Mouse (Mus musculus) neural tube, embryonic 15.5 days (tissue): ENCODE data around the gene Rtp1. TPM values are rescaled to one million over a fixed set of nuclear protein-coding genes. Genes with fewer than 3 reads are reported as not detected.

ENCODE experiments used
- ATAC-seq: fragments of 200-750 bp; cut with Nextera tagmentation; 2 replicates; pipeline ENCODE4 v1.8.0; 2017; ENCODE audit warnings: mild to moderate bottlenecking, moderate TSS enrichment, moderate library complexity; ENCODE audit not compliant: low FRiP score
- H3K27ac ChIP-seq: fragments of 300-500 bp; sonication (generic); replicated peaks from 2 replicates; pipeline ENCODE4 v1.5.1; 2015; ENCODE audit warnings: mild to moderate bottlenecking, inconsistent platforms
- H3K27me3 ChIP-seq: fragments of 300-500 bp; sonication (generic); replicated peaks from 2 replicates; pipeline ENCODE4 v1.6.1; 2015; ENCODE audit warnings: inconsistent platforms
- H3K36me3 ChIP-seq: fragments of 300-500 bp; sonication (generic); 2 replicates; pipeline ENCODE4 v1.6.1; 2015; ENCODE audit warnings: inconsistent platforms
- H3K4me1 ChIP-seq: fragments of 300-500 bp; sonication (generic); 2 replicates; pipeline ENCODE4 v1.6.1; 2015; ENCODE audit warnings: inconsistent platforms
- H3K4me2 ChIP-seq: fragments of 300-500 bp; sonication (generic); 2 replicates; pipeline ENCODE4 v1.6.1; 2015; ENCODE audit warnings: inconsistent platforms, mild to moderate bottlenecking, moderate library complexity
- H3K4me3 ChIP-seq: fragments of 300-500 bp; sonication (generic); replicated peaks from 2 replicates; pipeline ENCODE4 v1.5.1; 2015; ENCODE audit warnings: mild to moderate bottlenecking, inconsistent platforms
- H3K9ac ChIP-seq: fragments of 300-500 bp; sonication (generic); replicated peaks from 2 replicates; pipeline ENCODE4 v1.6.1; 2015; ENCODE audit warnings: mild to moderate bottlenecking, inconsistent platforms
- H3K9me3 ChIP-seq: fragments of 300-500 bp; sonication (generic); replicated peaks from 2 replicates; pipeline ENCODE4 v1.6.1; 2016; ENCODE audit warnings: inconsistent platforms
- WGBS: fragments of 180-500 bp; shearing (Covaris S2); methylation state at CpG from one replicate; pipeline ENCODE4 v1.1.7; 2015; ENCODE audit warnings: mixed read lengths; 5-methylcytosine and 5-hydroxymethylcytosine counted together
- polyA plus RNA-seq: library from polyadenylated mRNA; unstranded; fragments of >200 nt; fragmentation: Nextera tagmentation; extraction: Ambion mirVana; gene quantifications from 2 replicates; pipeline ENCODE4 v1.2.1, GENCODE M21; 2015

The Rtp1 gene
- polyA plus RNA-seq, 1 experiment from 2014 or later, result not detected

GRCm38 (mm10) chr16:23458906-23459588, 30.1 kb downstream of the Rtp1 start:
- H3K27ac ChIP-seq, result no peak overlapping the region
- H3K9ac ChIP-seq, result no peak overlapping the region
- peaks cover 3% of the 10 kb centered on the region; the same call in 1 of the 2 replicates for H3K9me3 ChIP-seq
- no peak for ATAC-seq
- H3K4me1 ChIP-seq, result no peaks in the 10 kb centered on the region
- 43% methylated on average over 7 of the region's 7 CpGs for WGBS
- H3K4me2 ChIP-seq, result no peak overlapping the region
- H3K36me3 ChIP-seq, result no peaks in the 10 kb centered on the region
- H3K27me3 ChIP-seq, result no peaks in the 10 kb centered on the region
- H3K4me3 ChIP-seq, result no peak overlapping the region

- no peak overlapping the region for H3K4me3 ChIP-seq
- WGBS, result 90% methylated on average over 4 of the region's 4 CpGs
- H3K9me3 ChIP-seq, result peaks cover 3% of the 10 kb centered on the region; the same call in 1 of the 2 replicates
- no peak overlapping the region for H3K4me2 ChIP-seq
- no peaks in the 10 kb centered on the region for H3K4me1 ChIP-seq
- H3K36me3 ChIP-seq, result no peaks in the 10 kb centered on the region
- no peak overlapping the region for H3K9ac ChIP-seq
- H3K27ac ChIP-seq, result no peak overlapping the region
- no peak for ATAC-seq
- H3K27me3 ChIP-seq, result no peaks in the 10 kb centered on the region
Observed at GRCm38 (mm10) chr16:23463671-23464347, 34.9 kb downstream of the Rtp1 start.

GRCm38 (mm10) chr16:23471551-23471950, 42.6 kb downstream of the Rtp1 start:
- WGBS, result 94% methylated on average over 6 of the region's 6 CpGs
- ATAC-seq, result no peak
- H3K36me3 ChIP-seq, result no peaks in the 10 kb centered on the region
- no peak overlapping the region for H3K4me3 ChIP-seq
- no peak overlapping the region for H3K4me2 ChIP-seq
- H3K4me1 ChIP-seq, result no peaks in the 10 kb centered on the region
- no peak overlapping the region for H3K9ac ChIP-seq
- no peaks in the 10 kb centered on the region for H3K9me3 ChIP-seq
- H3K27me3 ChIP-seq, result no peaks in the 10 kb centered on the region
- no peak overlapping the region for H3K27ac ChIP-seq

- Histone ChIP-seq H3K4me1 (no peaks in the 10 kb centered on the region), H3K4me2 (no peak overlapping the region), H3K27me3 (no peaks in the 10 kb centered on the region), H3K9ac (no peak overlapping the region), H3K9me3 (no peaks in the 10 kb centered on the region), H3K36me3 (no peaks in the 10 kb centered on the region), H3K4me3 (no peak overlapping the region), H3K27ac (no peak overlapping the region)
- no peak for ATAC-seq
- WGBS, result 72% methylated on average over 3 of the region's 3 CpGs
Observed at GRCm38 (mm10) chr16:23472046-23472445, 43.1 kb downstream of the Rtp1 start.

GRCm38 (mm10) chr16:23475651-23476050, 46.7 kb downstream of the Rtp1 start:
- no peaks in the 10 kb centered on the region for H3K27me3 ChIP-seq
- no peak for ATAC-seq
- H3K4me1 ChIP-seq, result no peaks in the 10 kb centered on the region
- no peak overlapping the region for H3K9ac ChIP-seq
- no peak overlapping the region for H3K4me2 ChIP-seq
- H3K4me3 ChIP-seq, result no peak overlapping the region
- no peaks in the 10 kb centered on the region for H3K9me3 ChIP-seq
- no peaks in the 10 kb centered on the region for H3K36me3 ChIP-seq
- 91% methylated on average over 4 of the region's 4 CpGs for WGBS
- no peak overlapping the region for H3K27ac ChIP-seq

GRCm38 (mm10) chr16:23476598-23476997, 47.7 kb downstream of the Rtp1 start:
- Histone ChIP-seq H3K9me3 (no peaks in the 10 kb centered on the region), H3K4me1 (no peaks in the 10 kb centered on the region), H3K9ac (no peak overlapping the region), H3K36me3 (no peaks in the 10 kb centered on the region), H3K4me2 (no peak overlapping the region), H3K27ac (no peak overlapping the region), H3K27me3 (no peaks in the 10 kb centered on the region), H3K4me3 (no peak overlapping the region)
- ATAC-seq, result no peak

GRCm38 (mm10) chr16:23479872-23480603, 51.1 kb downstream of the Rtp1 start:
- no peak for ATAC-seq

GRCm38 (mm10) chr16:23482218-23482617, 53.3 kb downstream of the Rtp1 start:
- no peak overlapping the region for H3K9ac ChIP-seq
- H3K4me3 ChIP-seq, result no peak overlapping the region
- WGBS, result 21% methylated on average over 3 of the region's 3 CpGs
- H3K36me3 ChIP-seq, result peaks cover 3% of the 10 kb centered on the region; the same call in 1 of the 2 replicates
- no peak overlapping the region for H3K27ac ChIP-seq
- H3K4me2 ChIP-seq, result no peak overlapping the region
- no peaks in the 10 kb centered on the region for H3K4me1 ChIP-seq
- no peak for ATAC-seq
- H3K27me3 ChIP-seq, result no peaks in the 10 kb centered on the region
- H3K9me3 ChIP-seq, result no peaks in the 10 kb centered on the region

More at GRCm38 (mm10) chr16:23479872-23480603, 51.1 kb downstream of the Rtp1 start:
- Histone ChIP-seq H3K9ac (no peak overlapping the region), H3K36me3 (no peaks in the 10 kb centered on the region), H3K27ac (no peak overlapping the region), H3K4me3 (no peak overlapping the region), H3K4me2 (no peak overlapping the region), H3K27me3 (no peaks in the 10 kb centered on the region), H3K9me3 (no peaks in the 10 kb centered on the region), H3K4me1 (no peaks in the 10 kb centered on the region)
- 77% methylated on average over 7 of the region's 7 CpGs for WGBS

- Histone ChIP-seq H3K4me3 (no peak overlapping the region), H3K27ac (no peak overlapping the region), H3K4me1 (no peaks in the 10 kb centered on the region), H3K9ac (no peak overlapping the region), H3K9me3 (no peaks in the 10 kb centered on the region), H3K36me3 (peaks cover 3% of the 10 kb centered on the region; the same call in 1 of the 2 replicates), H3K4me2 (no peak overlapping the region), H3K27me3 (no peaks in the 10 kb centered on the region)
- 95% methylated on average over 12 of the region's 12 CpGs for WGBS
- ATAC-seq, result no peak
Observed at GRCm38 (mm10) chr16:23482846-23483245, 53.9 kb downstream of the Rtp1 start.

- no peak overlapping the region for H3K4me2 ChIP-seq
- H3K4me3 ChIP-seq, result no peak overlapping the region
- H3K4me1 ChIP-seq, result no peaks in the 10 kb centered on the region
- 89% methylated on average over 10 of the region's 10 CpGs for WGBS
- peaks cover 3% of the 10 kb centered on the region; the same call in 1 of the 2 replicates for H3K36me3 ChIP-seq
- no peak overlapping the region for H3K9ac ChIP-seq
- no peak for ATAC-seq
- no peaks in the 10 kb centered on the region for H3K27me3 ChIP-seq
- H3K27ac ChIP-seq, result no peak overlapping the region
- no peaks in the 10 kb centered on the region for H3K9me3 ChIP-seq
Observed at GRCm38 (mm10) chr16:23483292-23483691, 54.4 kb downstream of the Rtp1 start.
